Mouse (Mus musculus) mesoderm, embryonic 11.5 days (tissue): Measurements from ENCODE around the gene Nxn.
"Not testable (repeated sequence)": the region's sequence is repeated elsewhere in the genome, so short reads cannot be mapped to it uniquely, and the experiment has no call there.

Experiments used
- DNase-seq: peaks from one replicate; pipeline ENCODE4 v3.0.0-alpha.2; 2012; ENCODE audit warnings: low read depth, low spot score

Gene Nxn

GRCm38 (mm10) chr11:76215011-76215410, 183.9 kb downstream of the Nxn start:
- no peak for DNase-seq

GRCm38 (mm10) chr11:76213841-76214240, 185.1 kb downstream of the Nxn start:
- DNase-seq, result no peak

GRCm38 (mm10) chr11:76211595-76211994, 187.3 kb downstream of the Nxn start:
- DNase-seq, result not testable (repeated sequence)

GRCm38 (mm10) chr11:76210228-76210985, 188.5 kb downstream of the Nxn start:
- no peak for DNase-seq
